Mouse (Mus musculus) lung, postnatal 0 days (tissue): ENCODE data around the gene Gm6993.

Experiments
- CTCF ChIP-seq: IDR thresholded peaks from 2 replicates; pipeline ENCODE4 v1.5.1; 2016; ENCODE audit warnings: antibody characterized with exemption, mild to moderate bottlenecking
- EP300 ChIP-seq: IDR thresholded peaks from 2 replicates; pipeline ENCODE4 v1.6.1; 2016; ENCODE audit warnings: antibody characterized with exemption, mild to moderate bottlenecking, control low read depth

DNA sequence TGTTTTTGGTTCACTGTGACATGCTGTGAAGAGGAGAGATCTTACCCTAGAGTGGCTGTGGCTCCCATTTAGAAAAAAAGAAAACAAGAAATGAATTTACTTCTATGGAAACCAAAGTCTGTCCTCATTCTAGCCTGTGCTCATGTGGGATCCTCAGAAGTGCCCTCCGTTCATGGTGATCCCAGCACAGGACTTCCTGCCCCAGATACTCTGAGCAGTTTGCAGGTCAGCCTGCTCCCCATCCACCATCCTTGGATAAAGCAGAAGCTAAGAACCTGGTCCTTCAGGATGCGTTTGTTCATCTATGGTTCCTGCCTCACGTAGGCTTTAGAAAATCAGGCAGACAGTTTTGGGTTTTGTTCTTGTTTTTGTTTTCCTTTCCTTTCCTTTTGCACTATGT lies 27.7 kb downstream of the Gm6993 start:
- TF ChIP-seq CTCF (no peak), EP300 (no peak)
